Mouse (Mus musculus) heart, adult 2 months (tissue): ENCODE measurements around the gene Gm20388. TPM values are rescaled to one million over a fixed set of nuclear protein-coding genes. Genes with fewer than 3 reads are reported as not detected.

Experiments
- DNase-seq, 2 experiments: peaks; one replicate each; pipeline ENCODE4 v3.0.0; 2021
- H3K27ac ChIP-seq: fragments of 200-600 bp; 2 replicates; pipeline ENCODE4 v1.8.1; 2022
- H3K27me3 ChIP-seq: fragments of 200-500 bp; 2 replicates; pipeline ENCODE4 v1.6.1; 2012; ENCODE audit warnings: mild to moderate bottlenecking, low read length, inconsistent platforms, mixed read lengths; ENCODE audit not compliant: control insufficient read depth, insufficient read depth
- H3K36me3 ChIP-seq: fragments of 200-500 bp; 2 replicates; pipeline ENCODE4 v1.6.1; 2012; ENCODE audit warnings: low read length, inconsistent platforms; ENCODE audit not compliant: control insufficient read depth, insufficient read depth
- H3K4me1 ChIP-seq: fragments of 200-500 bp; 2 replicates; pipeline ENCODE4 v1.6.1; 2011; ENCODE audit warnings: low read length; ENCODE audit not compliant: control insufficient read depth, insufficient read depth
- H3K4me3 ChIP-seq: fragments of 200-600 bp; 2 replicates; pipeline ENCODE4 v1.8.1; 2022
- H3K79me2 ChIP-seq: fragments of 200-500 bp; replicated peaks from 2 replicates; pipeline ENCODE4 v1.6.1; 2012; ENCODE audit warnings: mild to moderate bottlenecking, inconsistent platforms, low read length, moderate library complexity, mixed read lengths; ENCODE audit not compliant: control insufficient read depth, insufficient read depth
- H3K9ac ChIP-seq: fragments of 200-500 bp; 2 replicates; pipeline ENCODE4 v1.6.1; 2012; ENCODE audit warnings: low read depth, mild to moderate bottlenecking, control low read depth, inconsistent platforms, low read length, mixed read lengths
- CTCF ChIP-seq: fragments of 200-600 bp; IDR thresholded peaks from 2 replicates; pipeline ENCODE4 v1.8.1; 2022; ENCODE audit warnings: antibody characterized with exemption, mild to moderate bottlenecking, moderate library complexity
- EP300 ChIP-seq: fragments of 200-500 bp; IDR thresholded peaks from 2 replicates; pipeline ENCODE4 v1.6.1; 2011; ENCODE audit warnings: low read depth, low read length, control low read depth; ENCODE audit not compliant: insufficient read depth
- POLR2A ChIP-seq: fragments of 200-500 bp; IDR thresholded peaks from 2 replicates; pipeline ENCODE4 v1.6.1; 2011; ENCODE audit warnings: mild to moderate bottlenecking, low read depth, low read length, control low read depth; ENCODE audit not compliant: insufficient read depth
- WGBS: fragments of 180-500 bp; shearing (Covaris S2); methylation state at CpG from one replicate; pipeline ENCODE4 v1.1.7; 2018; 5-methylcytosine and 5-hydroxymethylcytosine counted together
- intact Hi-C: fragments of 180-260 bp; cut with DNase I; formaldehyde crosslinking; loops from one replicate; pipeline ENCODE4 v1.15.1; 2025
- polyA plus RNA-seq: library from polyadenylated mRNA; depleted of rRNA; stranded (reverse); fragments of >200 nt; gene quantifications from 2 replicates; pipeline ENCODE4 v1.2.3, GENCODE M21; 2012
- total RNA-seq, 2 experiments: library from RNA; stranded (reverse); gene quantifications; 2 replicates each; pipeline ENCODE4 v1.2.3; 2021

Gm20388 gene
- total and polyA plus RNA-seq, 3 experiments, result 1.8 to 32.3 TPM; not detected in 1

- DNase-seq, result no peak
- 81% methylated on average over 12 of the region's 12 CpGs for WGBS
- Histone ChIP-seq H3K27me3 (peaks cover 1% of the 10 kb centered on the region), H3K9ac (no peak overlapping the region), H3K4me1 (0 out of 2 replicates have a peak, but pooled peaks cover 2% of the 10 kb centered on the region), H3K4me3 (no peak overlapping the region), H3K36me3 (no peaks in the 10 kb centered on the region), H3K27ac (no peak overlapping the region), H3K79me2 (no peaks in the 10 kb centered on the region)
- intact Hi-C loops, result no loop called here
- TF ChIP-seq EP300 (no peak), POLR2A (no peak), CTCF (no peak)
Measured at GRCm38 (mm10) chr8:122062508-122063223, 2152.0 kb downstream of the Gm20388 start.

- no peak overlapping the region for H3K27ac ChIP-seq
- H3K36me3 ChIP-seq, result no peaks in the 10 kb centered on the region
- no peak overlapping the region for H3K9ac ChIP-seq
- TF ChIP-seq CTCF, result no peak
- TF ChIP-seq POLR2A, result no peak
- TF ChIP-seq EP300, result no peak
- no peak for DNase-seq
- H3K4me1 ChIP-seq, result 0 out of 2 replicates have a peak, but pooled peaks cover 2% of the 10 kb centered on the region
- intact Hi-C loops, result no loop called here
- 71% methylated on average over 7 of the region's 7 CpGs for WGBS
- no peak overlapping the region for H3K4me3 ChIP-seq
- no peaks in the 10 kb centered on the region for H3K27me3 ChIP-seq
- H3K79me2 ChIP-seq, result no peaks in the 10 kb centered on the region
Measured at GRCm38 (mm10) chr8:122064353-122064752, 2153.7 kb downstream of the Gm20388 start.

GRCm38 (mm10) chr8:122067783-122068505 is 2157.3 kb downstream of the Gm20388 start:
- intact Hi-C loops, result no loop called here
- H3K36me3 ChIP-seq, result no peaks in the 10 kb centered on the region
- 0 out of 2 replicates have a peak, but pooled peaks cover 2% of the 10 kb centered on the region for H3K4me1 ChIP-seq
- H3K27me3 ChIP-seq, result no peaks in the 10 kb centered on the region
- no peak overlapping the region for H3K9ac ChIP-seq
- no peak for TF ChIP-seq EP300
- no peak for TF ChIP-seq POLR2A
- no peak for TF ChIP-seq CTCF
- H3K79me2 ChIP-seq, result no peaks in the 10 kb centered on the region
- no peak overlapping the region for H3K27ac ChIP-seq
- DNase-seq, result no peak
- 63% methylated on average over 15 of the region's 15 CpGs for WGBS
- no peak overlapping the region for H3K4me3 ChIP-seq

DNA sequence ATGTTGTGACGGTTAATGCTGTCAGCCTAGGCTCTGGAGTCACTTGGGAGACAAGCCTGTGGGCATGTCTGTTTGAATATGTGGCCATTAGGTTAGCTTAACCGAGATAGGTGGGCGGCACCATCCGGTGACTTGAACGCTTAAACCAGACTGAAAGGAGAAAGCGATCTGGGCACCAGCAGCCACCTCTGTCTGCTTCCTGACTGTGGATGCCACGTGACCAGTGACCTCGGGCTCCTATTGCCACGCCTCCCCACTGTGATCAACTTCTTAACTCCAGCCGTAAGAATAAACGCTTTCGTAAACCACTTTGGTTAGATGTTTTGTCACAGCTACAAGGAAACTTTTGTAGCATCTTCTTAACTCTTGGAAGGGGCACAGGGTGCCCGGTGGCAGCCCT is 2158.0 kb downstream of the Gm20388 start:
- H3K79me2 ChIP-seq, result no peaks in the 10 kb centered on the region
- H3K27me3 ChIP-seq, result no peaks in the 10 kb centered on the region
- H3K27ac ChIP-seq, result no peak overlapping the region
- intact Hi-C loops, result no loop called here
- TF ChIP-seq CTCF (no peak), POLR2A (no peak), EP300 (no peak)
- no peak for DNase-seq
- H3K9ac ChIP-seq, result no peak overlapping the region
- 0 out of 2 replicates have a peak, but pooled peaks cover 2% of the 10 kb centered on the region for H3K4me1 ChIP-seq
- H3K36me3 ChIP-seq, result no peaks in the 10 kb centered on the region
- WGBS, result 84% methylated on average over 13 of the region's 13 CpGs
- no peak overlapping the region for H3K4me3 ChIP-seq

GRCm38 (mm10) chr8:122069281-122069680 is 2158.6 kb downstream of the Gm20388 start:
- no peaks in the 10 kb centered on the region for H3K4me1 ChIP-seq
- H3K79me2 ChIP-seq, result no peaks in the 10 kb centered on the region
- no peak for DNase-seq
- 63% methylated on average over 11 of the region's 11 CpGs for WGBS
- no peak overlapping the region for H3K27ac ChIP-seq
- intact Hi-C loops, result no loop called here
- H3K4me3 ChIP-seq, result no peak overlapping the region
- H3K36me3 ChIP-seq, result no peaks in the 10 kb centered on the region
- TF ChIP-seq POLR2A (no peak), CTCF (no peak), EP300 (no peak)
- no peaks in the 10 kb centered on the region for H3K27me3 ChIP-seq
- no peak overlapping the region for H3K9ac ChIP-seq

- no peaks in the 10 kb centered on the region for H3K4me1 ChIP-seq
- H3K27ac ChIP-seq, result no peak overlapping the region
- H3K36me3 ChIP-seq, result no peaks in the 10 kb centered on the region
- WGBS, result 75% methylated on average over 4 of the region's 4 CpGs
- no peak overlapping the region for H3K9ac ChIP-seq
- no peaks in the 10 kb centered on the region for H3K27me3 ChIP-seq
- H3K79me2 ChIP-seq, result no peaks in the 10 kb centered on the region
- TF ChIP-seq CTCF (no peak), POLR2A (no peak), EP300 (no peak)
- no peak for DNase-seq
- intact Hi-C loops, result no loop called here
- no peak overlapping the region for H3K4me3 ChIP-seq
Measured at GRCm38 (mm10) chr8:122071193-122071592, 2160.6 kb downstream of the Gm20388 start.
